Mouse (Mus musculus) 3T3-L1 (cell line): ENCODE measurements around the gene Camkmt.

Experiments
- DNase-seq: peaks from one replicate; pipeline ENCODE4 v3.0.0-alpha.2; 2015; ENCODE audit warnings: low read depth, low spot score

The Camkmt gene

GRCm38 (mm10) chr17:85090120-85091099 is at the start of gene Camkmt, which contains the start of gene Prepl:
Gene Camkmt, plus strand, starts transcription at chr17:85090552.
Gene Prepl, minus strand, starts transcription at chr17:85090241.
- peak; percentile 98 for DNase-seq

- DNase-seq: no peak
These were observed 49.4 kb upstream of the Camkmt start for GRCm38 (mm10) chr17:85040913-85041312.

GRCm38 (mm10) chr17:85042419-85042818 is 47.9 kb upstream of the Camkmt start:
- no peak for DNase-seq

- DNase-seq: no peak
These were observed 46.9 kb upstream of the Camkmt start for GRCm38 (mm10) chr17:85043404-85043816.

GRCm38 (mm10) chr17:85044466-85044865 is 45.9 kb upstream of the Camkmt start:
- DNase-seq: no peak

GRCm38 (mm10) chr17:85045160-85045559 is 45.2 kb upstream of the Camkmt start:
- no peak for DNase-seq

GRCm38 (mm10) chr17:85048379-85048778 is 42.0 kb upstream of the Camkmt start:
- DNase-seq: no peak

GRCm38 (mm10) chr17:85058276-85058675 is 32.1 kb upstream of the Camkmt start:
- DNase-seq: no peak

- DNase-seq: no peak
These were observed 31.2 kb upstream of the Camkmt start for GRCm38 (mm10) chr17:85059136-85059535.

- no peak for DNase-seq
These were observed 26.8 kb upstream of the Camkmt start for GRCm38 (mm10) chr17:85063560-85063959.

- no peak for DNase-seq
These were observed 23.0 kb upstream of the Camkmt start for GRCm38 (mm10) chr17:85067331-85067730.

GRCm38 (mm10) chr17:85070658-85071057 is 19.7 kb upstream of the Camkmt start:
- DNase-seq: no peak

GRCm38 (mm10) chr17:85071088-85071775 is 19.1 kb upstream of the Camkmt start:
- peak; percentile 18 for DNase-seq

GRCm38 (mm10) chr17:85072383-85072782 is 18.0 kb upstream of the Camkmt start:
- DNase-seq: no peak

GRCm38 (mm10) chr17:85073214-85073613 is 17.1 kb upstream of the Camkmt start:
- no peak for DNase-seq

GRCm38 (mm10) chr17:85074083-85074482 is 16.3 kb upstream of the Camkmt start:
- no peak for DNase-seq

GRCm38 (mm10) chr17:85079276-85079675 is 11.1 kb upstream of the Camkmt start:
- no peak for DNase-seq

- DNase-seq: no peak
These were observed 9.6 kb upstream of the Camkmt start for GRCm38 (mm10) chr17:85080781-85081180.

- no peak for DNase-seq
These were observed 5.0 kb upstream of the Camkmt start for GRCm38 (mm10) chr17:85085335-85085734.

GRCm38 (mm10) chr17:85086501-85086900 is 3.9 kb upstream of the Camkmt start:
- DNase-seq: no peak

- DNase-seq: no peak
These were observed 2.8 kb upstream of the Camkmt start for GRCm38 (mm10) chr17:85087591-85087990.

GRCm38 (mm10) chr17:85088401-85088800 is 2.0 kb upstream of the Camkmt start:
- no peak for DNase-seq
